Mouse (Mus musculus) kidney, adult 8-10 months (tissue): ENCODE data around the gene Ufsp1.

Experiments used
- DNase-seq, 2 experiments: peaks; one replicate each; pipeline ENCODE4 v3.0.0; 2022

Gene Ufsp1

DNA sequence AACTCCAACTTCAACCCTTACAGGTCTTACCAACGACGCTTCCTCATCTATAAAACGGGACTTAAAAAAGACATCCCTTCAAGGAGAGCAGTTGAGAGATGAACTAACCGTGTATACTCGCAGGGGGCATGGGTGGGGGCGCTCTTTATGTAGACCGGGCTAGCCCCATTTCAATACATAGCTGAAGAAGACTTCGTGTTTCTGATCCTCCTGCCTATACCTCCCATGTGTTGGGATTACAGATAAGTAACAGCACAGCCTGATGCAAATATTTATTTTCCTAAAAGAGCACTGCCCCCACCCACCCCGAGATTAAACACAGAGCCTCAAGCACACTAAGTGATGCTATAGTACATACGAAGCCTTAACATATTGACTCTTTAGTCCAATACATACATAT lies 39.9 kb downstream of the Ufsp1 start:
- DNase-seq, result no peak

DNA sequence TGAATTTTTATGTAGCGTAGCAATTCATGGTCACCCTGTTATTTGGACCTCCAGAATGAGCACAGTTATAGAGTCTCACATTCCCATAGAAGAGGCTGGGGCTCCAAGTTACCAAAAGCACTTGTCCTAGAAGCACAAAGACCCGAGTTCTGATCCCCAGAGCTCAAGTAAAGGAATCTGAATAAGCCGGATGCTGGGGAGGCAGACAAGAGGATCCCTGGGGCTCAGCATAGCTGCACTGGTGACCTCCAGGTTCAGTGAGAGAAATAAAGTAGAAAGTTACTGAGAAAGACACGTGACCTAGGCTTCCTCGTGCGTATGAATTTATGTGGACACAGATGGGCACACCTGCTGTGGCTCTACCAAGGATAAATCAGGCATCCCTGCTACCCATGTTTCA lies 40.6 kb downstream of the Ufsp1 start:
- no peak for DNase-seq

DNA sequence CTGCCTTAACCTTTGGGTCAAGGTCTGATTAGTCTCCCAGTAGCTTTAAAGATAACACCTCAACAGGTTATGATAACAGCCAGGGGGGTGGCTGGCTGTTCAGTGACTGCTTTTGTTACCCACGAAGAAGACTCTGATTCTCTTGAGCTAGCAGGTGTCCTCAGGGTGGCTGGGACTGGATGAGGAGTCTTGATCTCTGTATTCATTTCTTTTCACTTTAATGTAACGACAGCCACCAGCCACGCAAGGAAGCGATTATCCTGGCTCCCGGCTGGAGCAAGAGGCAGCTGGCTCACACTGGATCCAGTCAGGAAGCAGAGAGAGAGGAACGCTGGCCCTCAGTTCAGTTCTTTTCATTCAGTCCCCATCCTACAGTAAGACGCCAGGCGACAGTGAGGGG lies 42.8 kb downstream of the Ufsp1 start:
- DNase-seq, result no peak

DNA sequence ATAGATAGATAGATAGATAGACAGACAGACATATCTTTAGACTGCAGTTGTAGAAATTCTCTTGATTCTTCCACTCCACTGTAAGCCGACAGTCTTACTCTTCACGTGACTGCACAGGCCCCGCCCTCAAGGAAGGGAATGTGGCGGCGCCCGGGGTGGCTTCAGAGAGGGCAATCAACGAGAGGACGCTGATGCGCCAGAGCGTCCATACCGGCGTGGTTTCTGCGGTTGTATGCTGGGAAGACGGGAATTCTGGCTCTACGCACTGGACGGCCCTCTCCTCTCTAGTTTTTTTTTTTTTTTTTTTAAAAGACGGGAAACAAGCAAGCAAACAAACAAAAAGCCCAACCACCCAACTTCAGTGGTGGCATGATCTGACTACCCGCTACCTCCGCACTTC lies 43.8 kb downstream of the Ufsp1 start:
- DNase-seq, result peak; percentile 94

DNA sequence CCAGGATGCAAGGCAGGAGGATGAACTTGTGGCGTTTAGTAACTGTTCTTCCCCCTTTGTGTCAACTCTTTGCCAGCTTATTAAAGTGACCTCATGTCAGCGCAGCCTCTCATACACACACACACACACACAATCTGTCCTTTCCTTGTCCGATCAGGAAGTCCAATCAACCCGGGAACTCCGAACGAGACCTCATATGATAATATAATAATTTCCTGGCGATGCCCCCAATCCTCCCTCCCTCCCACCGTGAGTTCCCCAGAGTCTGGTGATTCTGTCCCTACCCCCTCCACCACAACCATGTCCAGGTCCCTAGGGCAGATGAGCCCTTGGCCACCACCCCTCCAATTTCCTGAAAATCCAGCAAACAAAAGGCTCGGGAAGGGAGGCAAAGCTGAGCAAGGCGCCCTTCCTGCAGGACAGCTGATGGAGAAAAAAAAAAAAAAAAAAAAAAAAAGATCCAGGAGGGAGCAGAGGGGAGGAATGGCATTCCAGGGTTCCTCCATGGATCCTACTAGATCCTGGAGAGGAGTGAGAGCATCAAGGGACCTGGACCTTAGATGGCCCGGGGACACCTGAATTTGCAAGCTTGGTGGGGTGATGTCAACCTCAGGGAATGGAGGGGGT lies 44.3 kb downstream of the Ufsp1 start:
- peak; percentile 51 to 73 for DNase-seq

DNA sequence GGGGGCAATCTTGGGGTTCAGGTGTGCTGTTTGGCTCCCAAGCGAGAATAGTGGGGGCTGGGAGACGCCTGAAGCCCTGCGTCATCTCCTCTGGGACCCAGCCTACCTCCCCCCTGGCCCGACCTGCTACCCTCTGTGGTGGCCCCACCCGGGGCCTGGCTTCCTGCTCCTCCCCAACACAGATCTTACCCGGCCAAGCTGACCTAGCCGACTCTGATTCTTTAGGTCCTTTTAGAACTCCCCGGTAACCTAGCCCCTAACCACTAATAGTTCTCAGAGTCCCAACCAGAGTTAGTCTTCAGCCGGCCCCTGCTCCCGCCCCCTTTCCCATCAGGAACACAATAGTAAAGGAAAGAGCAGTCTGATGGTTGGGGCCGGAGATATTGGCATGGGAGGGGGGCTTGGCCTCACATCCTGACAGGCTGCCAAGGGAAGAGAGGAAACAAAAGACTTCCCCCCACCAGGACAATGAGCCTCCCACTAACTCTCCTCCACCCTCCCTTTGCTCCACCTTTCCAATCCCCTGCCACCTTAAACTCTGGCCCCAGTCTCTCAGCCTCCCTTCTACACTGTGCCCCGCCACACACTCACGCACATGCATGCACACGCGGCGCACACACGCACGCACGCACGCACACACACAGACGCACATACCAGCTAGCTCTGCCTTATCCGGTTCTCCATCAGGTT lies 45.0 kb downstream of the Ufsp1 start:
- peak; percentile 53 to 65 for DNase-seq

DNA sequence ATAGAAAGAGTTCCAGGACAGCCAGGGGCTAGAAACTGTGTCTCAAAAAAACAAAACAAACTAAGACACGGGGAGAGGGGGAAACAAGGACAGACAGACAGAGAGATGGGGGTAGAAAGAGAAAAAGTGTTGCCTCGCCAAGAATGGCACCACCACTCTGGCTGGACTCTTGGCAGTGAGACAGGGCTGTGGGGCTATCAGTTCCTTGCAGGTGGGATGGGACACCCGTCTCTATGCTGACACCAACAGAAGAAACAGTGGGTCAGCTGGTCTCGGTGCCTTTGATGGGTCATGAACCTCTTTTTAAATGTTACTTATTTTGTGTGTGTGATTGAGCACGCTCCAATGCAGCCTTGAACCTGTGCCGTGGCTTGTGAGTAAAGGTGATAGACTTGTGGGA lies 45.8 kb downstream of the Ufsp1 start:
- DNase-seq, result no peak

DNA sequence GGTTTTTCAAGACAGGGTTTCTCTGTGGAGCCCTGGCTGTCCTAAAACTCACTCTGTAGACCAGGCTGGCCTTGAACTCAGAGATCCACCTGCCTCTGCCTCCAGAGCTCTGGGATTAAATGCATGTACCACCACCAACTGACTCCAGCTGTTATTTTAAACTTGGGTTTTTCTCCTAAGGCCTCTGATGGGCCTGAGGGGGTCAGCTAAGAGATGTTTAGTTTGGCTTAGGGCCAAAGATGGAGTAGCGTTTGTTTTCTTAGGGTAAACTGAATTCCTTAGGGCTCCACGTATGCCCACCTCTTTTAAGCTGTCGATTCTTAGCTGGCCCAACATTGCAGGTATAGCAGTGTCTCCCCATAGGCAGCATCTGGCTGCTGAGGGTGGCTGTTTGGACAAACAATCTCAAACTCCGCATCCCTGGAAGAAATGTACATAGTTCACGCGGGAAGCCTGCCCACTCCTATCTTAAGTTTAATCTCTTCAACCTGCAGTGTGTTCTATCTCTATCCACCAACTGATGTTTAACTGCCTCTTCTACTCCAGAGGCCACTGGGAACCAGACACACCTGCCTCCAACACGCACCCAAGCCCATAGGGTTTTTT lies 48.1 kb downstream of the Ufsp1 start:
- no peak for DNase-seq

DNA sequence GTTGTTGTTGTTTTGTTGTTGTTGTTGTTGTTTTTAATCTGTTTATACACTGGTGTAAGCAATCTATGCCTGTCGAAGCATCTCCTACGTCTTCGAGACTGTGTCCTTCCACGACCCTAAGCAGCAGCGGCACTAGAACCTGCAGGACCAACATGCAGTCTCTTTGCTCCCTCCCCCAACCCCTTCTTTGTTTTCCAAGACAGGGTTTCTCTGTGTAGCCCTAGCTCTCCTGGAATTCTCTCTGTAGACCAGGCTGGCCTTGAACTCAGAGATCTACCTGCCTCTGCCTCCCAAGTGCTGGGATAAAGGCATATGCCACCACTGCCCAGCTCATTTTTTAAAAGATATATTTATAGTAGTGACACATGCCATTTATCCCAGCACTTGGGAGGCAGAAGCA lies 49.0 kb downstream of the Ufsp1 start:
- DNase-seq, result no peak

DNA sequence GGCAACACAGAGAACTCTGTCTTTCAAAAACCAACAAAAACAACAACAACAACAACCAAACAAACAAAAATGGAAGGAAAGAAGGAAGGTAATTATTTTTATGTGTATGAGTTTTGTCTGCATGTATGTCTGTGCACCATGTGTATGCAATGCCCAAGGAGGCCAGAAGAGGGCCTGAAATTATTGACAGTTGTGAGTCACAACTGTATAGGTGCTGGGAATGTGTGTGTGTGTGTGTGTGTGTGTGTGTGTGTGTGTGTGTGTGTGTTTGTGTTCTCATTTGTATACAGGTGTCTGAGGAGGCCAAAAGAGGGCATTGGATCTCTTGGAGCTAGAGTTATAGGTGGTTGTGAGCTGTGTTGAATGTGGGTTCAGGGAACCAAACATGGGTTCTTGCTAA lies 49.4 kb downstream of the Ufsp1 start:
- no peak for DNase-seq
